Comparison of ENCODE assay signal across 26 mouse cellular contexts in genomic region chr2:12984901-12985732, GRCm38 (mm10). TPM values are rescaled to one million over a fixed set of nuclear protein-coding genes. Genes with fewer than 3 reads are reported as not detected.
DNase-seq lines count a peak whose midpoint lies in the region; ATAC-seq and TF ChIP-seq lines count a peak whose summit lies in the region.
"Had no signal": no experiment of that assay in that cellular context is flagged by ENCODE, and none has a peak within 500 bp of the region (broad histone marks: within the 10 kb centered on the region; RNA-seq: fewer than 3 reads in every experiment).

No protein-coding gene starts in this region.

- no peaks in the 10 kb centered on the region for H3K9me3 ChIP-seq in forebrain, embryonic 14.5 days (replicated peaks; ENCODE audit: control insufficient read depth, low read length)
- no peaks in the 10 kb centered on the region for H3K9me3 ChIP-seq in forebrain, embryonic 12.5 days
- no peaks in the 10 kb centered on the region for H3K9me3 ChIP-seq in embryonic facial prominence, embryonic 10.5 days
- no peaks in the 10 kb centered on the region for H3K9me3 ChIP-seq in intestine, postnatal 0 days (ENCODE audit: control insufficient read depth)
- H3K9me3 ChIP-seq: heart, embryonic 13.5 days; megakaryocyte, embryonic 14.5 days; midbrain, embryonic 15.5 days; neural tube, embryonic 15.5 days had no signal

- H3K4me2 ChIP-seq in forebrain, embryonic 14.5 days (ENCODE audit: low read length): no peak overlapping the region
- H3K4me2 ChIP-seq in forebrain, embryonic 12.5 days: no peak overlapping the region
- H3K4me2 ChIP-seq in intestine, postnatal 0 days (replicated peaks; ENCODE audit: low read depth): no peak overlapping the region
- H3K4me2 ChIP-seq: heart, embryonic 13.5 days; liver, embryonic 11.5 days; midbrain, embryonic 15.5 days; neural tube, embryonic 15.5 days had no signal

- 42% methylated on average over 4 of the region's 4 CpGs for WGBS in forebrain, embryonic 14.5 days
- 61% methylated on average over 3 of the region's 4 CpGs for WGBS in forebrain, embryonic 12.5 days
- WGBS in embryonic facial prominence, embryonic 10.5 days: 59% methylated on average over 4 of the region's 4 CpGs
- WGBS in intestine, postnatal 0 days: 88% methylated on average over 4 of the region's 4 CpGs

- H3K36me3 ChIP-seq in forebrain, embryonic 14.5 days (ENCODE audit: control insufficient read depth, insufficient read depth, low read length): no peaks in the 10 kb centered on the region
- no peaks in the 10 kb centered on the region for H3K36me3 ChIP-seq in forebrain, embryonic 12.5 days (replicated peaks)
- H3K36me3 ChIP-seq in embryonic facial prominence, embryonic 10.5 days (replicated peaks): no peaks in the 10 kb centered on the region
- H3K36me3 ChIP-seq in intestine, postnatal 0 days (ENCODE audit: control insufficient read depth, insufficient read depth): no peaks in the 10 kb centered on the region; the same call in 1 of the 2 replicates
- H3K36me3 ChIP-seq: midbrain, embryonic 15.5 days; neural tube, embryonic 15.5 days had no signal

- H3K27me3 ChIP-seq in forebrain, embryonic 14.5 days (replicated peaks; ENCODE audit: control insufficient read depth, insufficient read depth, low read length): no peaks in the 10 kb centered on the region
- H3K27me3 ChIP-seq in forebrain, embryonic 12.5 days: no peaks in the 10 kb centered on the region
- no peaks in the 10 kb centered on the region for H3K27me3 ChIP-seq in embryonic facial prominence, embryonic 10.5 days (replicated peaks; ENCODE audit: low read depth, poor library complexity, severe bottlenecking)
- H3K27me3 ChIP-seq in intestine, postnatal 0 days (replicated peaks; ENCODE audit: control insufficient read depth, insufficient read depth, low read length): no peaks in the 10 kb centered on the region
- H3K27me3 ChIP-seq: CH12.LX; heart, embryonic 13.5 days; megakaryocyte, embryonic 14.5 days; midbrain, embryonic 15.5 days; neural tube, embryonic 15.5 days had no signal

- no peak overlapping the region for H3K4me3 ChIP-seq in forebrain, embryonic 14.5 days (ENCODE audit: low read depth, low read length)
- no peak overlapping the region for H3K4me3 ChIP-seq in forebrain, embryonic 12.5 days (replicated peaks)
- H3K4me3 ChIP-seq in embryonic facial prominence, embryonic 10.5 days: no peak overlapping the region
- no peak overlapping the region for H3K4me3 ChIP-seq in intestine, postnatal 0 days (ENCODE audit: low read depth, low read length)
- H3K4me3 ChIP-seq: gastrocnemius, adult 2 months; heart, embryonic 13.5 days; layer of hippocampus, adult 2 months; megakaryocyte, embryonic 14.5 days; midbrain, embryonic 15.5 days; myocyte; neural tube, embryonic 15.5 days had no signal

- peak; percentile 64; the same call in 1 of the 2 replicates for ATAC-seq in forebrain, embryonic 14.5 days
- no peak for ATAC-seq in forebrain, embryonic 12.5 days (ENCODE audit: low FRiP score)
- no peak for ATAC-seq in intestine, postnatal 0 days
- ATAC-seq: midbrain, embryonic 15.5 days had no signal

- H3K27ac ChIP-seq in forebrain, embryonic 14.5 days (ENCODE audit: low read depth, low read length): no peak overlapping the region
- no peak overlapping the region for H3K27ac ChIP-seq in forebrain, embryonic 12.5 days
- no peak overlapping the region for H3K27ac ChIP-seq in embryonic facial prominence, embryonic 10.5 days (replicated peaks)
- H3K27ac ChIP-seq in intestine, postnatal 0 days (ENCODE audit: low read depth, low read length): no peak overlapping the region
- H3K27ac ChIP-seq: gastrocnemius, adult 2 months; heart, embryonic 13.5 days; layer of hippocampus, adult 2 months; midbrain, embryonic 15.5 days; neural tube, embryonic 15.5 days had no signal

- no peak for TF ChIP-seq CTCF in intestine, postnatal 0 days (IDR thresholded peaks at IDR 0.05; ENCODE audit: low read depth)

- H3K9ac ChIP-seq in forebrain, embryonic 14.5 days (ENCODE audit: low read length): no peak overlapping the region
- no peak overlapping the region for H3K9ac ChIP-seq in forebrain, embryonic 12.5 days
- H3K9ac ChIP-seq in intestine, postnatal 0 days (ENCODE audit: low read depth, low read length): no peak overlapping the region
- H3K9ac ChIP-seq: heart, embryonic 13.5 days; midbrain, embryonic 15.5 days; neural tube, embryonic 15.5 days had no signal

- DNase-seq in forebrain, embryonic 14.5 days (ENCODE audit: low spot score): peak; percentile 78
- DNase-seq in kidney, postnatal 14 days: peak; percentile 13
- no peak for DNase-seq in kidney, postnatal 36 days
- peak; percentile 9 for DNase-seq in embryonic facial prominence, embryonic 10.5 days (ENCODE audit: low spot score)
- no peak for DNase-seq in spleen, postnatal 10 days (ENCODE audit: low spot score in 2 of 2)
- DNase-seq: adrenal gland, postnatal 36 days; cerebellum, adult 2 months; cerebellum, postnatal 36 days; gastrocnemius, adult 2 months; heart, adult 11 months; kidney, adult 9 months; left cerebral cortex, postnatal 4 days; lung, adult 2 months; right cerebral cortex, postnatal 14 days; spleen, adult 18-20 months; thymus, postnatal 36 days had no signal

- H3K4me1 ChIP-seq in forebrain, embryonic 14.5 days (ENCODE audit: control insufficient read depth, insufficient read depth, low read length): no peaks in the 10 kb centered on the region
- H3K4me1 ChIP-seq in forebrain, embryonic 12.5 days: no peaks in the 10 kb centered on the region
- H3K4me1 ChIP-seq in embryonic facial prominence, embryonic 10.5 days: peaks cover 7% of the 10 kb centered on the region; the same call in 1 of the 2 replicates
- no peaks in the 10 kb centered on the region for H3K4me1 ChIP-seq in intestine, postnatal 0 days (replicated peaks; ENCODE audit: control insufficient read depth, insufficient read depth, low read length)
- H3K4me1 ChIP-seq: heart, embryonic 13.5 days; midbrain, embryonic 15.5 days; neural tube, embryonic 15.5 days had no signal

RNA-seq across cellular contexts. Expression of gene C1ql3, which starts 26.5 kb away (rescaled TPM):
- polyA plus RNA-seq in forebrain, embryonic 14.5 days (2014; fragmentation: Nextera tagmentation; extraction: Ambion mirVana): 1.7 and 1.9 TPM in 2 replicates
- 0.68 and 0.89 TPM in 2 replicates for polyA plus RNA-seq in forebrain, embryonic 12.5 days (2016; fragmentation: Nextera tagmentation; extraction: Ambion mirVana)
- 0.71 and 1.6 TPM in 2 replicates for polyA plus RNA-seq in embryonic facial prominence, embryonic 10.5 days (2016; fragmentation: Nextera tagmentation; extraction: Ambion mirVana)
- 0.75 and 0.91 TPM in 2 replicates for polyA plus RNA-seq in intestine, postnatal 0 days (2015; fragmentation: Nextera tagmentation; extraction: Ambion mirVana)

Comparison
In these comparisons a context has a peak if more than half of its experiments do, and no peak if none do; other contexts are left out.
1. DNase-seq: peak in forebrain, embryonic 14.5 days (single experiment), kidney, postnatal 14 days (single experiment) and embryonic facial prominence, embryonic 10.5 days (single experiment); none in kidney, postnatal 36 days (0 of 2) and spleen, postnatal 10 days (0 of 2).